Mouse (Mus musculus) kidney, embryonic 14.5 days (tissue): ENCODE measurements at regions not wholly inside any gene's neighbourhood (a gene's known extent, or its start where the extent isn't known, plus 50 kb on each side); places are given as distances from the start of the nearest gene placed in this dataset.
"Not testable (repeated sequence)": the region's sequence is repeated elsewhere in the genome, so short reads cannot be mapped to it uniquely, and the experiment has no call there.

Experiments used
- ATAC-seq: fragments of 200-750 bp; cut with Nextera tagmentation; 2 replicates; pipeline ENCODE4 v1.8.0; 2017; ENCODE audit warnings: moderate number of reproducible peaks, mild to moderate bottlenecking, moderate TSS enrichment, moderate library complexity; ENCODE audit not compliant: low FRiP score, low TSS enrichment
- H3K27ac ChIP-seq: fragments of 300-500 bp; sonication (generic); 2 replicates; pipeline ENCODE4 v1.5.1; 2014; ENCODE audit warnings: low read depth, mild to moderate bottlenecking, low read length, moderate library complexity, mixed read lengths
- H3K27me3 ChIP-seq: fragments of 300-500 bp; sonication (generic); 2 replicates; pipeline ENCODE4 v1.6.1; 2014; ENCODE audit warnings: mild to moderate bottlenecking, low read length; ENCODE audit not compliant: control insufficient read depth, insufficient read depth
- H3K36me3 ChIP-seq: fragments of 300-500 bp; sonication (generic); 2 replicates; pipeline ENCODE4 v1.6.1; 2014; ENCODE audit warnings: low read length, mixed read lengths; ENCODE audit not compliant: control insufficient read depth, insufficient read depth
- H3K4me1 ChIP-seq: fragments of 300-500 bp; sonication (generic); 2 replicates; pipeline ENCODE4 v1.6.1; 2014; ENCODE audit warnings: low read length, mixed read lengths; ENCODE audit not compliant: control insufficient read depth, insufficient read depth
- H3K4me2 ChIP-seq: fragments of 300-500 bp; sonication (generic); replicated peaks from 2 replicates; pipeline ENCODE4 v1.6.1; 2014; ENCODE audit warnings: low read depth, mild to moderate bottlenecking, low read length
- H3K4me3 ChIP-seq: fragments of 300-500 bp; sonication (generic); 2 replicates; pipeline ENCODE4 v1.5.1; 2014; ENCODE audit warnings: mild to moderate bottlenecking, low read length
- H3K9ac ChIP-seq: fragments of 300-500 bp; sonication (generic); 2 replicates; pipeline ENCODE4 v1.6.1; 2014; ENCODE audit warnings: low read depth, mild to moderate bottlenecking, low read length, moderate library complexity
- H3K9me3 ChIP-seq: fragments of 300-500 bp; sonication (generic); 2 replicates; pipeline ENCODE4 v1.6.1; 2016; ENCODE audit warnings: low read length; ENCODE audit not compliant: control insufficient read depth
- WGBS: fragments of 180-500 bp; shearing (Covaris S2); extraction: QIAGEN DNeasy Blood & Tissue Kit; methylation state at CpG from one replicate; pipeline ENCODE4 v1.1.7; 2014; 5-methylcytosine and 5-hydroxymethylcytosine counted together

GRCm38 (mm10) chr4:131160135-131160534 lies 215.9 kb downstream of the Matn1 start:
- ATAC-seq, result no peak
- WGBS, result 36% methylated on average over 5 of the region's 5 CpGs

GRCm38 (mm10) chr4:131161501-131161900 lies 217.3 kb downstream of the Matn1 start:
- Histone ChIP-seq H3K4me2 (no peak overlapping the region), H3K27me3 (no peaks in the 10 kb centered on the region), H3K27ac (no peak overlapping the region), H3K4me1 (no peaks in the 10 kb centered on the region), H3K4me3 (no peak overlapping the region), H3K36me3 (no peaks in the 10 kb centered on the region), H3K9me3 (no peaks in the 10 kb centered on the region), H3K9ac (no peak overlapping the region)
- WGBS, result 59% methylated on average over 9 of the region's 9 CpGs
- ATAC-seq, result no peak

More at GRCm38 (mm10) chr4:131160135-131160534, 215.9 kb downstream of the Matn1 start:
- H3K27ac ChIP-seq, result no peak overlapping the region
- H3K27me3 ChIP-seq, result no peaks in the 10 kb centered on the region
- H3K9ac ChIP-seq, result no peak overlapping the region
- H3K36me3 ChIP-seq, result no peaks in the 10 kb centered on the region
- H3K4me1 ChIP-seq, result no peaks in the 10 kb centered on the region
- H3K4me3 ChIP-seq, result no peak overlapping the region
- H3K4me2 ChIP-seq, result no peak overlapping the region
- H3K9me3 ChIP-seq, result no peaks in the 10 kb centered on the region

- H3K36me3 ChIP-seq, result no peaks in the 10 kb centered on the region
- no peak for ATAC-seq
- no peak overlapping the region for H3K27ac ChIP-seq
- no peaks in the 10 kb centered on the region for H3K9me3 ChIP-seq
- H3K27me3 ChIP-seq, result no peaks in the 10 kb centered on the region
- H3K4me1 ChIP-seq, result no peaks in the 10 kb centered on the region
- no peak overlapping the region for H3K9ac ChIP-seq
- WGBS, result 36% methylated on average over 7 of the region's 7 CpGs
- H3K4me3 ChIP-seq, result no peak overlapping the region
- no peak overlapping the region for H3K4me2 ChIP-seq
These were observed 219.7 kb downstream of the Matn1 start for GRCm38 (mm10) chr4:131163782-131164315.

- Histone ChIP-seq H3K9ac (no peak overlapping the region), H3K4me3 (no peak overlapping the region), H3K4me2 (no peak overlapping the region), H3K27ac (no peak overlapping the region), H3K36me3 (no peaks in the 10 kb centered on the region), H3K4me1 (no peaks in the 10 kb centered on the region), H3K9me3 (no peaks in the 10 kb centered on the region), H3K27me3 (no peaks in the 10 kb centered on the region)
- WGBS, result 81% methylated on average over 9 of the region's 9 CpGs
- no peak for ATAC-seq
These were observed 222.5 kb downstream of the Matn1 start for GRCm38 (mm10) chr4:131166574-131167270.

- no peaks in the 10 kb centered on the region for H3K36me3 ChIP-seq
- no peak overlapping the region for H3K4me2 ChIP-seq
- H3K4me1 ChIP-seq, result no peaks in the 10 kb centered on the region
- H3K4me3 ChIP-seq, result no peak overlapping the region
- H3K27me3 ChIP-seq, result no peaks in the 10 kb centered on the region
- ATAC-seq, result no peak
- WGBS, result 89% methylated on average over 2 of the region's 2 CpGs
- no peak overlapping the region for H3K27ac ChIP-seq
- H3K9me3 ChIP-seq, result no peaks in the 10 kb centered on the region
- no peak overlapping the region for H3K9ac ChIP-seq
These were observed 223.7 kb downstream of the Matn1 start for GRCm38 (mm10) chr4:131167921-131168320.

GRCm38 (mm10) chr4:131173783-131174460 lies 229.7 kb downstream of the Matn1 start:
- H3K9me3 ChIP-seq, result no peaks in the 10 kb centered on the region
- H3K27me3 ChIP-seq, result no peaks in the 10 kb centered on the region
- no peak overlapping the region for H3K9ac ChIP-seq
- H3K4me2 ChIP-seq, result peak overlapping the region; percentile 43
- no peaks in the 10 kb centered on the region for H3K4me1 ChIP-seq
- WGBS, result 28% methylated on average over 28 of the region's 28 CpGs
- peak; percentile 73; the same call in 1 of the 2 replicates for ATAC-seq
- no peaks in the 10 kb centered on the region for H3K36me3 ChIP-seq
- H3K27ac ChIP-seq, result no peak overlapping the region
- H3K4me3 ChIP-seq, result no peak overlapping the region

GRCm38 (mm10) chr4:131176701-131177100 lies 232.5 kb downstream of the Matn1 start:
- Histone ChIP-seq H3K4me1 (0 out of 2 replicates have a peak, but pooled peaks cover 3% of the 10 kb centered on the region), H3K36me3 (no peaks in the 10 kb centered on the region), H3K4me3 (no peak overlapping the region), H3K27ac (no peak overlapping the region), H3K4me2 (no peak overlapping the region), H3K27me3 (no peaks in the 10 kb centered on the region), H3K9me3 (no peaks in the 10 kb centered on the region), H3K9ac (no peak overlapping the region)
- WGBS, result 56% methylated on average over 3 of the region's 3 CpGs
- no peak for ATAC-seq

GRCm38 (mm10) chr4:131177889-131178288 lies 233.7 kb downstream of the Matn1 start:
- 0 out of 2 replicates have a peak, but pooled peaks cover 3% of the 10 kb centered on the region for H3K4me1 ChIP-seq
- no peak overlapping the region for H3K4me2 ChIP-seq

GRCm38 (mm10) chr4:131178642-131179041 lies 234.5 kb downstream of the Matn1 start:
- not testable (repeated sequence) for H3K4me3 ChIP-seq, H3K9ac ChIP-seq, H3K4me2 ChIP-seq, H3K27me3 ChIP-seq, H3K27ac ChIP-seq, H3K36me3 ChIP-seq, H3K4me1 ChIP-seq, H3K9me3 ChIP-seq, ATAC-seq
- WGBS, result 80% methylated on average over 5 of the region's 5 CpGs

More at GRCm38 (mm10) chr4:131177889-131178288, 233.7 kb downstream of the Matn1 start:
- H3K27me3 ChIP-seq, result no peaks in the 10 kb centered on the region
- 51% methylated on average over 6 of the region's 6 CpGs for WGBS
- H3K27ac ChIP-seq, result no peak overlapping the region
- no peak for ATAC-seq
- no peak overlapping the region for H3K9ac ChIP-seq
- H3K9me3 ChIP-seq, result no peaks in the 10 kb centered on the region
- H3K4me3 ChIP-seq, result no peak overlapping the region
- H3K36me3 ChIP-seq, result no peaks in the 10 kb centered on the region
